Mouse (Mus musculus) stomach, embryonic 16.5 days (tissue): ENCODE results near the gene Neurl3. TPM values are rescaled to one million over a fixed set of nuclear protein-coding genes. Genes with fewer than 3 reads are reported as not detected.

Experiments
- ATAC-seq: fragments of 200-750 bp; cut with Nextera tagmentation; 2 replicates; pipeline ENCODE4 v1.8.0; 2017; ENCODE audit warnings: moderate number of reproducible peaks, moderate TSS enrichment; ENCODE audit not compliant: insufficient read depth, low FRiP score
- H3K27ac ChIP-seq: fragments of 300-500 bp; sonication (generic); 2 replicates; pipeline ENCODE4 v1.5.1; 2014; ENCODE audit warnings: low read length
- H3K27me3 ChIP-seq: fragments of 300-500 bp; sonication (generic); 2 replicates; pipeline ENCODE4 v1.6.1; 2014; ENCODE audit warnings: low read length, control low read depth, mixed read lengths; ENCODE audit not compliant: control insufficient read depth, insufficient read depth
- H3K36me3 ChIP-seq: fragments of 300-500 bp; sonication (generic); 2 replicates; pipeline ENCODE4 v1.6.1; 2014; ENCODE audit warnings: low read length; ENCODE audit not compliant: control insufficient read depth, insufficient read depth
- H3K4me1 ChIP-seq: fragments of 300-500 bp; sonication (generic); 2 replicates; pipeline ENCODE4 v1.6.1; 2014; ENCODE audit warnings: low read length, control low read depth, mixed read lengths; ENCODE audit not compliant: control insufficient read depth, insufficient read depth
- H3K4me2 ChIP-seq: fragments of 300-500 bp; sonication (generic); 2 replicates; pipeline ENCODE4 v1.6.1; 2014; ENCODE audit warnings: low read depth, low read length, mixed read lengths
- H3K4me3 ChIP-seq: fragments of 300-500 bp; sonication (generic); replicated peaks from 2 replicates; pipeline ENCODE4 v1.5.1; 2014; ENCODE audit warnings: mild to moderate bottlenecking, low read length
- H3K9ac ChIP-seq: fragments of 300-500 bp; sonication (generic); 2 replicates; pipeline ENCODE4 v1.6.1; 2014; ENCODE audit warnings: low read length
- H3K9me3 ChIP-seq: fragments of 300-500 bp; sonication (generic); replicated peaks from 2 replicates; pipeline ENCODE4 v1.6.1; 2016; ENCODE audit warnings: low read length, control low read depth; ENCODE audit not compliant: control insufficient read depth
- WGBS: fragments of 180-500 bp; shearing (Covaris S2); extraction: QIAGEN DNeasy Blood & Tissue Kit; methylation state at CpG from one replicate; pipeline ENCODE4 v1.1.7; 2014; 5-methylcytosine and 5-hydroxymethylcytosine counted together
- polyA plus RNA-seq: library from polyadenylated mRNA; unstranded; fragments of >200 nt; fragmentation: Nextera tagmentation; extraction: Ambion mirVana; gene quantifications from 2 replicates; pipeline ENCODE4 v1.2.1, GENCODE M21; 2015

Neurl3 gene
- polyA plus RNA-seq, 1 experiment from 2014 or later: 19.6 TPM

DNA sequence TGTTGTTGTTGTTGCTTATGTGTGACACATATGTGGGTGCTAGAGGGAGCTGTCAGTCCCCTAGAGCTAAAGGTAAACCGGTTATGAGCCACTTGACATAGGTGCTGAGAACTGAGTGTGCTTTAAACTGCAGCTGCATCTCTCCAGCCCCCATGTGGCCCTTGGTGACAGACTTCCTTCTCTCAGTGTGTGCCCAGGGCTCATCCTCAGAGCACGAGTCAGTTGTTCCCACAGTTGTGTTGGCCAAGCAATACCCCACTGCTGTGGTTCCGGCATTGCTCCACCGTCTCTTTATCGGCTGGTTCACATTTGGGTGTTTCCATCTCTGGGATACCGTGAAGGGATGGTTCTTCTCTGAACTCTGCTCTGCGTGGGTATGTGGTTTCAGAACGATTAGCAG, 17.2 kb downstream of the Neurl3 start:
- Histone ChIP-seq H3K9ac (no peak overlapping the region), H3K36me3 (no peaks in the 10 kb centered on the region), H3K9me3 (peaks cover 9% of the 10 kb centered on the region), H3K4me3 (no peak overlapping the region), H3K4me1 (no peaks in the 10 kb centered on the region), H3K27me3 (peaks cover 8% of the 10 kb centered on the region; the same call in 1 of the 2 replicates), H3K4me2 (no peak overlapping the region), H3K27ac (no peak overlapping the region)
- no peak for ATAC-seq
- 88% methylated on average over 8 of the region's 8 CpGs for WGBS

DNA sequence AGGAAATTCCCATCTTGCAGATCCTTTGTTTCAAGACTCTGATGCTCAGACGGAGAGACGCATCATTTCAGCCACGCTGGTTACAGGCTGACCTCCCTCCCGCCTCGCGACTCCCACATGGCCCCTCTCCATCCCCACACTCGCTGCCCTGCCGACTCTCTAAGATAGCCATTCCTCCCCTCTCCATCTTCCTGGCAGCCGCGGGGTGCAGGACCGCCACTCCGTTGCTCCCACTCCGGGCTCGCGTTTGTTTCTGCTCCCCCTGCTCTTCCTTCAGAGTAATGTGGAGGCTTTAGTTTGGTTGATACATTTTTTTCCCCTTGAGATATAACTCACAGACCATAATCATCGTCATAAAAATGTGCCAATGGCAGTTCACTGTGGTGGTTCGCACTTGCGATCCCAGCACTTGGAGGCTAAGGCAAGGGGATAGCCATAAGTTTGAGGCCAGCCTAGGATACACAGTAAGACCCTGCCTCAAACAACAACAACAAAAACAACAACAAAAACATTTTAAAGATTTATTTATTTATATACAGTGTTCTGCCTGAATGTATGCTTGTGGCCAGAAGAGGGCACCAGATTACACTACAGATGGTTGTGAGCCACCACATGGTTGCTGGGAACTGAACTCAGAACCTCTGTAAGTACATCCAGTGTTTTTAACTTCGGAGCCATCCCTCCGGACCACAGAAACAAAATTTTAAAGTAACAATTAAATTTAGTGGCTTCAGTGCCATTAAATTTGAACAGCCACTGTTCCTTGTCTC, 18.4 kb downstream of the Neurl3 start:
- H3K4me3 ChIP-seq: no peak overlapping the region
- H3K4me2 ChIP-seq: no peak overlapping the region
- no peak for ATAC-seq

DNA sequence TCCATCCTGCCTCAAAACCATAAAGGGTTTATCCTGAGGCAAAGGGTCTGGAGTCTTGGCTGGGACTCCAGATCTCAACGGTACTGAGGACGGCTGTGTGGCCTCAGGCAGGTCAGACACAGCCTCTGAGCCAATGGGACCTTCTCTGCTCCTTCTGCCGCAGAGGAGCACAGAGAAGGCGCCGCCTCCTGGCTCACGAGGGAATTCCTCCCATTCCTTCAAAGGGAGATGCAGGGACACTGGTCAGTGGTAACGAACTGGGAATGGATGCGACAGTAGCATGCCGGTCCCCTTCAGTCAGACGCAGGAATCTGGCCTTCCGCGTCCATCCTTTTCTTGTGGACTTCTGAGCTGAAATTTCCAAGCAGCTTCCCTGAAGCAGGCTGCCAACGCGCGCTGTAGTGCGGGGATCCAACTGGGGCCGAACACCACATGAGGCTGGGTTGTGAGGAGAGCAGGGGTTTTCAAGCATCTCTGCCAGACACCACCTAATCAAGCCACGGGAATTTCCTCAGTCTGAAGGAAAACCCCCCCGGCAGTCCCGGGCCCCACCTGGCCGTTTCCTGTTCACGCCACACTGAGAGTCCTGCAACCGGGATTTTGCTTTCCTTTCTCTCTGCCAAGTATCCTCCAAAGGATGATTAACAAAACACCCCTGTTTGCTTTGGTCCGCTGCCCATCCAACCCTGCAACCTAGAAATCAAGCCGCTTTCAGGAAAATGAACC, 19.7 kb downstream of the Neurl3 start:
- Histone ChIP-seq H3K4me3 (no peak overlapping the region), H3K9me3 (peaks cover 9% of the 10 kb centered on the region), H3K27me3 (peaks cover 8% of the 10 kb centered on the region; the same call in 1 of the 2 replicates), H3K36me3 (no peaks in the 10 kb centered on the region), H3K4me1 (no peaks in the 10 kb centered on the region), H3K27ac (no peak overlapping the region), H3K4me2 (peak overlapping the region; percentile 20; the same call in 1 of the 2 replicates), H3K9ac (0 out of 2 replicates have a peak overlapping the region, but pooled peaks have one; percentile 1)
- 17% methylated on average over 25 of the region's 25 CpGs for WGBS
- 0 out of 2 replicates have a peak, but pooled peaks have one; percentile 29 for ATAC-seq

More for the DNA sequence above, 18.4 kb downstream of the Neurl3 start:
- Histone ChIP-seq H3K9me3 (peaks cover 9% of the 10 kb centered on the region), H3K4me1 (no peaks in the 10 kb centered on the region), H3K27me3 (peaks cover 8% of the 10 kb centered on the region; the same call in 1 of the 2 replicates), H3K27ac (no peak overlapping the region), H3K36me3 (no peaks in the 10 kb centered on the region), H3K9ac (no peak overlapping the region)
- WGBS: 29% methylated on average over 20 of the region's 20 CpGs

DNA sequence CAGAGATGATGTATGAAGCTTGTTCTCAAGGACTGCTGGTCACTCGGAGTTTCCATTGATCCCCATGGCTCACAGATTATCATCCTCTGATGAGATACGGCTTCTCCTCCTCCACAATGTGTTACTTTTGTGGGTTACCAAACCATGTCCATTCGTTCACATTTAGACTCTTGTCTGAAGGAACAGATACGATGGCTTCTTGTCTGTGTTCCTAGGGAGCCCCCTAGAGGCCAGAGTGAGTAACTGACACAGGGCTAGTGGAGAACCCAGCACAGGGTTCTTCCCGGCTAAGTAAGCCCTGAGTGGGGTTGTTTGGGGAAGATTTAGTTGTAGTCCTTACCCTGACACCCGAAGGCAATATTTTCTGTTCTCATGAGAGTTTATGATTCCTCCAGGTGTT, 21.7 kb downstream of the Neurl3 start:
- no peak overlapping the region for H3K4me2 ChIP-seq
- no peak overlapping the region for H3K4me3 ChIP-seq
- no peaks in the 10 kb centered on the region for H3K4me1 ChIP-seq
- H3K27ac ChIP-seq: no peak overlapping the region
- WGBS: 6% methylated on average over 6 of the region's 6 CpGs
- H3K9me3 ChIP-seq: peaks cover 5% of the 10 kb centered on the region
- H3K9ac ChIP-seq: no peak overlapping the region
- no peaks in the 10 kb centered on the region for H3K36me3 ChIP-seq
- H3K27me3 ChIP-seq: peaks cover 8% of the 10 kb centered on the region; the same call in 1 of the 2 replicates
- ATAC-seq: peak; percentile 70; the same call in 1 of the 2 replicates

DNA sequence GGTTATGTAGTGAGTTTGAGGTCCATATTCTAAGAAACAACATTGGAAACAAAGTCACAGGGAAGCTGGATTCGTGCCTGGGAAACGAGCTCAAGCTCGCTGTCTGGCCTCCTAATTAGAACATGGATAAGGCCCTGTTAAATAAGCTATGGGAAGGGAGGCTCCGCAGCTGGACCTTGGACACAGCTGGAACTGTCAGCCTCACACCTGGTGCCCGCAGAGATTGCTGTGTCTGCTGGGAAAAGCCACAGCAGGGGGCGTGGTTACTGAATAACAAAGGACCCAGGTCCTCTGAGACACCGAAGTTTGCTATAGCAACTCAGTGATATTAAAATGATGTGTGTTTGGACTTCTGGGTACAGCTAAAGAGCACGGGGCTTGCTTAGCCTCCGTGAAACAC, 23.1 kb downstream of the Neurl3 start:
- H3K4me3 ChIP-seq: no peak overlapping the region
- H3K4me2 ChIP-seq: no peak overlapping the region
- WGBS: 11% methylated on average over 9 of the region's 9 CpGs
- no peaks in the 10 kb centered on the region for H3K4me1 ChIP-seq
- peak; percentile 61; the same call in 1 of the 2 replicates for ATAC-seq
- H3K9me3 ChIP-seq: peaks cover 2% of the 10 kb centered on the region
- H3K27ac ChIP-seq: no peak overlapping the region
- no peak overlapping the region for H3K9ac ChIP-seq
- no peaks in the 10 kb centered on the region for H3K36me3 ChIP-seq
- H3K27me3 ChIP-seq: peaks cover 8% of the 10 kb centered on the region; the same call in 1 of the 2 replicates

DNA sequence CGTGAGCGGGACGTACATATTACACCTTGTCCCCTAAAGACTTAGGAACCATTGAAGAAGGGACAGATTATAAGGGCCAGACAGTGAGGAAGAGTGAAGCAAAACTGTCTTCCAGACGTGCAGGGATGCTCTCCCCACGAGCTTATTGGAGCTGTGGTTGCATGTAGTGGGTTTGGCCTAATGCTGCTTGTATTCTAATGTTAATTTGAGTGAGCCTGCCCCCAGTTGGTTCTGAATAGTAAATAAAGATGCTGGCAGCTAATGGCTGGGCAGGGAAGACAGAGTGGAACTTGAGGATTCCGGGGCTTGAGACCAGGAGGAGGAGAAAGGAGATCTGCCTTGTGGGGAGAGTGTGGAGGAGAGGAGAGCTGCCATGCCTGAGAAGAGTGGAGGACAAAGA, 27.8 kb downstream of the Neurl3 start:
- Histone ChIP-seq H3K4me2 (no peak overlapping the region), H3K9ac (no peak overlapping the region), H3K9me3 (no peaks in the 10 kb centered on the region), H3K36me3 (no peaks in the 10 kb centered on the region), H3K27ac (no peak overlapping the region), H3K27me3 (no peaks in the 10 kb centered on the region), H3K4me3 (no peak overlapping the region), H3K4me1 (peaks cover 10% of the 10 kb centered on the region)
- 59% methylated on average over 6 of the region's 6 CpGs for WGBS
- ATAC-seq: no peak

DNA sequence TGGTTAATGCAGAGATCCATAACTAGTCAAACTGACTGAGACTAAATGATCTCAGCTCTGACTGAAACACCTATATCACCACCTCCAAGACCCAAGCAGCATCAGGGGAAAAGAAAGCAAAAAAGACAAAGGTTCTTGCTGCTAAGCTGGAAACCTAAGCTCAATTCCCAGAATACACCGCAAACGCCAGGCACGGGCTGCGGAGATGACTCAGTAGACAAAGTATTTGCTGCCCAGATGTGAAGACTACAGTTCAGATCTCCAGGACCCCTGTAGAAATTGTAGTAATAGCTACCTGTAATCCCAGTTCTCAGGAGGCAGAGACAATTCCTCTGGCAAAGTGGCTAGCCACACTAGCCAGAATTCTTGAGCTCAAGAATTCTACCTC, 29.7 kb downstream of the Neurl3 start:
- Histone ChIP-seq H3K4me1 (peaks cover 13% of the 10 kb centered on the region), H3K27me3 (no peaks in the 10 kb centered on the region), H3K4me2 (peak overlapping the region; percentile 87), H3K27ac (no peak overlapping the region), H3K4me3 (no peak overlapping the region), H3K36me3 (no peaks in the 10 kb centered on the region), H3K9me3 (no peaks in the 10 kb centered on the region), H3K9ac (no peak overlapping the region)
- ATAC-seq: no peak
- WGBS: 83% methylated on average over 4 of the region's 4 CpGs

DNA sequence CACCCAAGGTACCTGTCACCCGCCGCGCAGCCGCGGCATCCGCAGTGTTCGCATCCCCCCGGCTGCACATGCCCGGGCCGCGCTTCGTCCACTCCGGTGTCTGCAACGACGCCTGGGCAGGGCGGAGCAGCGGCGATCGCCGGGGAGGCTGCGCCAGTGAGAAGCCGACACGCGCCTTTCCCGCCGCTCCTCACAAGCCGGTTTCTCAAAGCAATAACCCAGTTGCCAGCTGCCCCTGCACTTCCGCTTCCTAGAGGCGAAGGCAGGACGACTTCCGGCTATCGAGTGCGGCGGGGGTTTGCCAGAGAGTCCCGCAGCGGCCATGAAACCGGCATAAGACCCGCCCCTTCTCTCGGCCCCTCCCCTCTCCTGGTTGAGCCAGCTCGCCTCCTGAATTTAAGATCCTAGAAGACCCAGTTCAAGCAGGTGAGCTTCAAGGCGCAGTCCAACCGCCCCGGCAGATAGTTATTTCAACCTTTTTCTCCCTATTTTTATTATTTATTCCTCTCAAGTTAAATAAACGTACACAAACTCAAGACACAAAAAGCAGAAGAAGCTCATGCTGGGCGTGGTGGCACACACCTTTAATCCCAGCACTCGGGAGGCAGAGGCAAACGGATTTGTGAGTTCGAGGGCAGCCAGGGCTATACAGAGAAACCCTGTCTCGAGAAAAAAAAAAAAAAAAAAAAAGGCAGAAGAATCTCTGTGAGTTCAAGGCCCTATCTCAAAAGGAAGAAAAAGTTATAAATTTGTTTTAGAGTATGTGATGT, 30.2 kb downstream of the Neurl3 start, which contains the start of gene Uggt1:
TSS of gene Uggt1 (minus strand) at position 663 of the 770 bp plus-strand sequence.
- Histone ChIP-seq H3K9ac (peak within 1 kb of the TSS; percentile 85), H3K27ac (peak within 1 kb of the TSS; percentile 86), H3K27me3 (no peaks in the 10 kb centered on the region), H3K4me2 (peak within 1 kb of the TSS; percentile 87), H3K9me3 (no peaks in the 10 kb centered on the region), H3K4me1 (peaks cover 13% of the 10 kb centered on the region), H3K36me3 (no peaks in the 10 kb centered on the region), H3K4me3 (peak within 1 kb of the TSS; percentile 92)
- WGBS: 2% methylated on average over 49 of the region's 49 CpGs
- ATAC-seq: peak; percentile 97
